Mouse (Mus musculus) embryonic facial prominence, embryonic 13.5 days (tissue): ENCODE measurements around the gene Tspan9. TPM values are rescaled to one million over a fixed set of nuclear protein-coding genes. Genes with fewer than 3 reads are reported as not detected.

Source experiments
- ATAC-seq: fragments of 200-750 bp; cut with Nextera tagmentation; 2 replicates; pipeline ENCODE4 v1.8.0; 2017; ENCODE audit warnings: low read depth; ENCODE audit not compliant: insufficient number of reproducible peaks, insufficient read depth, low FRiP score, low TSS enrichment
- H3K27ac ChIP-seq: fragments of 300-500 bp; sonication (generic); 2 replicates; pipeline ENCODE4 v1.5.1; 2015; ENCODE audit warnings: moderate library complexity, mild to moderate bottlenecking, inconsistent platforms
- H3K27me3 ChIP-seq: fragments of 300-500 bp; sonication (generic); 2 replicates; pipeline ENCODE4 v1.6.1; 2015; ENCODE audit warnings: mild to moderate bottlenecking, inconsistent platforms
- H3K36me3 ChIP-seq: fragments of 300-500 bp; sonication (generic); 2 replicates; pipeline ENCODE4 v1.6.1; 2015; ENCODE audit warnings: mild to moderate bottlenecking, inconsistent platforms
- H3K4me1 ChIP-seq: fragments of 300-500 bp; sonication (generic); 2 replicates; pipeline ENCODE4 v1.6.1; 2015; ENCODE audit warnings: inconsistent platforms
- H3K4me2 ChIP-seq: fragments of 300-500 bp; sonication (generic); 2 replicates; pipeline ENCODE4 v1.6.1; 2015; ENCODE audit warnings: moderate library complexity, mild to moderate bottlenecking, inconsistent platforms
- H3K4me3 ChIP-seq: fragments of 300-500 bp; sonication (generic); 2 replicates; pipeline ENCODE4 v1.5.1; 2015; ENCODE audit warnings: mild to moderate bottlenecking, inconsistent platforms
- H3K9ac ChIP-seq: fragments of 300-500 bp; sonication (generic); 2 replicates; pipeline ENCODE4 v1.6.1; 2015; ENCODE audit warnings: mild to moderate bottlenecking, inconsistent platforms
- H3K9me3 ChIP-seq: fragments of 300-500 bp; sonication (generic); 2 replicates; pipeline ENCODE4 v1.6.1; 2016; ENCODE audit warnings: inconsistent platforms
- WGBS: fragments of 180-500 bp; shearing (Covaris S2); methylation state at CpG from one replicate; pipeline ENCODE4 v1.1.7; 2015; ENCODE audit warnings: mixed read lengths; 5-methylcytosine and 5-hydroxymethylcytosine counted together
- polyA plus RNA-seq: library from polyadenylated mRNA; unstranded; fragments of >200 nt; fragmentation: Nextera tagmentation; extraction: Ambion mirVana; gene quantifications from 2 replicates; pipeline ENCODE4 v1.2.1, GENCODE M21; 2015

The Tspan9 gene
- polyA plus RNA-seq, 1 experiment from 2014 or later, result 116 TPM

GRCm38 (mm10) chr6:128047239-128047638 is 96.2 kb downstream of the Tspan9 start:
- H3K4me3 ChIP-seq, result no peak overlapping the region
- 76% methylated on average over 8 of the region's 8 CpGs for WGBS
- no peak overlapping the region for H3K27ac ChIP-seq
- no peaks in the 10 kb centered on the region for H3K9me3 ChIP-seq
- no peak overlapping the region for H3K4me2 ChIP-seq
- H3K4me1 ChIP-seq, result peaks cover 9% of the 10 kb centered on the region; the same call in 1 of the 2 replicates
- no peak for ATAC-seq
- no peaks in the 10 kb centered on the region for H3K27me3 ChIP-seq
- H3K36me3 ChIP-seq, result no peaks in the 10 kb centered on the region
- H3K9ac ChIP-seq, result no peak overlapping the region

GRCm38 (mm10) chr6:128046799-128047198 is 96.6 kb downstream of the Tspan9 start:
- no peak for ATAC-seq

GRCm38 (mm10) chr6:128044691-128045090 is 98.7 kb downstream of the Tspan9 start:
- Histone ChIP-seq H3K36me3 (no peaks in the 10 kb centered on the region), H3K4me1 (peaks cover 15% of the 10 kb centered on the region; the same call in 1 of the 2 replicates), H3K9ac (no peak overlapping the region), H3K4me2 (no peak overlapping the region), H3K4me3 (no peak overlapping the region), H3K9me3 (no peaks in the 10 kb centered on the region), H3K27ac (no peak overlapping the region), H3K27me3 (no peaks in the 10 kb centered on the region)
- ATAC-seq, result no peak
- 77% methylated on average over 10 of the region's 10 CpGs for WGBS

More at GRCm38 (mm10) chr6:128046799-128047198, 96.6 kb downstream of the Tspan9 start:
- Histone ChIP-seq H3K4me3 (no peak overlapping the region), H3K4me2 (no peak overlapping the region), H3K27me3 (no peaks in the 10 kb centered on the region), H3K9me3 (no peaks in the 10 kb centered on the region), H3K4me1 (peaks cover 13% of the 10 kb centered on the region; the same call in 1 of the 2 replicates), H3K9ac (no peak overlapping the region), H3K27ac (no peak overlapping the region), H3K36me3 (no peaks in the 10 kb centered on the region)
- WGBS, result 63% methylated on average over 6 of the region's 6 CpGs

GRCm38 (mm10) chr6:128043486-128043885 is 99.9 kb downstream of the Tspan9 start:
- Histone ChIP-seq H3K27ac (no peak overlapping the region), H3K9me3 (no peaks in the 10 kb centered on the region), H3K36me3 (no peaks in the 10 kb centered on the region), H3K4me3 (no peak overlapping the region), H3K9ac (no peak overlapping the region), H3K4me2 (no peak overlapping the region), H3K4me1 (peaks cover 26% of the 10 kb centered on the region), H3K27me3 (no peaks in the 10 kb centered on the region)
- ATAC-seq, result no peak
- WGBS, result 66% methylated on average over 6 of the region's 6 CpGs

GRCm38 (mm10) chr6:128041836-128042235 is 101.6 kb downstream of the Tspan9 start:
- ATAC-seq, result no peak
- H3K9ac ChIP-seq, result no peak overlapping the region
- H3K27me3 ChIP-seq, result no peaks in the 10 kb centered on the region
- H3K36me3 ChIP-seq, result no peaks in the 10 kb centered on the region
- peaks cover 39% of the 10 kb centered on the region for H3K4me1 ChIP-seq
- 42% methylated on average over 6 of the region's 6 CpGs for WGBS
- no peaks in the 10 kb centered on the region for H3K9me3 ChIP-seq
- H3K4me3 ChIP-seq, result no peak overlapping the region
- H3K4me2 ChIP-seq, result no peak overlapping the region
- no peak overlapping the region for H3K27ac ChIP-seq

GRCm38 (mm10) chr6:128039077-128039766 is 104.2 kb downstream of the Tspan9 start:
- Histone ChIP-seq H3K9me3 (no peaks in the 10 kb centered on the region), H3K4me2 (no peak overlapping the region), H3K4me1 (peaks cover 60% of the 10 kb centered on the region), H3K27me3 (peaks cover 3% of the 10 kb centered on the region; the same call in 1 of the 2 replicates), H3K36me3 (no peaks in the 10 kb centered on the region), H3K4me3 (no peak overlapping the region), H3K9ac (no peak overlapping the region), H3K27ac (no peak overlapping the region)
- no peak for ATAC-seq
- 79% methylated on average over 9 of the region's 9 CpGs for WGBS

- no peaks in the 10 kb centered on the region for H3K9me3 ChIP-seq
- no peak overlapping the region for H3K9ac ChIP-seq
- no peak overlapping the region for H3K4me2 ChIP-seq
- ATAC-seq, result no peak
- peaks cover 67% of the 10 kb centered on the region for H3K4me1 ChIP-seq
- WGBS, result 36% methylated on average over 6 of the region's 6 CpGs
- H3K36me3 ChIP-seq, result no peaks in the 10 kb centered on the region
- no peak overlapping the region for H3K27ac ChIP-seq
- H3K27me3 ChIP-seq, result peaks cover 9% of the 10 kb centered on the region
- no peak overlapping the region for H3K4me3 ChIP-seq
Observed at GRCm38 (mm10) chr6:128038568-128038967, 104.8 kb downstream of the Tspan9 start.

- Histone ChIP-seq H3K9me3 (no peaks in the 10 kb centered on the region), H3K27me3 (peaks cover 14% of the 10 kb centered on the region), H3K4me3 (no peak overlapping the region), H3K27ac (no peak overlapping the region), H3K9ac (no peak overlapping the region), H3K36me3 (no peaks in the 10 kb centered on the region), H3K4me2 (no peak overlapping the region), H3K4me1 (peaks cover 75% of the 10 kb centered on the region)
- 73% methylated on average over 9 of the region's 9 CpGs for WGBS
- ATAC-seq, result no peak
Observed at GRCm38 (mm10) chr6:128036597-128036996, 106.8 kb downstream of the Tspan9 start.

- ATAC-seq, result no peak
- Histone ChIP-seq H3K27me3 (peaks cover 14% of the 10 kb centered on the region), H3K4me1 (peaks cover 79% of the 10 kb centered on the region), H3K27ac (no peak overlapping the region), H3K9ac (peak overlapping the region; percentile 74), H3K4me2 (peak overlapping the region; percentile 97), H3K9me3 (no peaks in the 10 kb centered on the region), H3K36me3 (no peaks in the 10 kb centered on the region), H3K4me3 (peak overlapping the region; percentile 56)
- WGBS, result 3% methylated on average over 4 of the region's 4 CpGs
Observed at GRCm38 (mm10) chr6:128035930-128036309, 107.5 kb downstream of the Tspan9 start.

GRCm38 (mm10) chr6:128035250-128035929 is 108.0 kb downstream of the Tspan9 start:
- Histone ChIP-seq H3K9ac (peak overlapping the region; percentile 74), H3K4me1 (peaks cover 81% of the 10 kb centered on the region), H3K4me2 (peak overlapping the region; percentile 97), H3K9me3 (no peaks in the 10 kb centered on the region), H3K27ac (peak overlapping the region; percentile 64), H3K36me3 (no peaks in the 10 kb centered on the region), H3K27me3 (peaks cover 14% of the 10 kb centered on the region), H3K4me3 (peak overlapping the region; percentile 56)
- no peak for ATAC-seq
- WGBS, result under 1% methylated on average over 35 of the region's 36 CpGs

GRCm38 (mm10) chr6:128034317-128035249 is 108.8 kb downstream of the Tspan9 start:
- Histone ChIP-seq H3K4me3 (peak overlapping the region; percentile 56), H3K27ac (peak overlapping the region; percentile 64), H3K27me3 (peaks cover 14% of the 10 kb centered on the region), H3K9ac (peak overlapping the region; percentile 74), H3K4me1 (peaks cover 80% of the 10 kb centered on the region), H3K4me2 (peak overlapping the region; percentile 97), H3K36me3 (no peaks in the 10 kb centered on the region), H3K9me3 (no peaks in the 10 kb centered on the region)
- WGBS, result under 1% methylated on average over 80 of the region's 80 CpGs
- ATAC-seq, result peak; percentile 73
